ENCODE assay signal across 8 mouse cellular contexts in the genomic region with DNA sequence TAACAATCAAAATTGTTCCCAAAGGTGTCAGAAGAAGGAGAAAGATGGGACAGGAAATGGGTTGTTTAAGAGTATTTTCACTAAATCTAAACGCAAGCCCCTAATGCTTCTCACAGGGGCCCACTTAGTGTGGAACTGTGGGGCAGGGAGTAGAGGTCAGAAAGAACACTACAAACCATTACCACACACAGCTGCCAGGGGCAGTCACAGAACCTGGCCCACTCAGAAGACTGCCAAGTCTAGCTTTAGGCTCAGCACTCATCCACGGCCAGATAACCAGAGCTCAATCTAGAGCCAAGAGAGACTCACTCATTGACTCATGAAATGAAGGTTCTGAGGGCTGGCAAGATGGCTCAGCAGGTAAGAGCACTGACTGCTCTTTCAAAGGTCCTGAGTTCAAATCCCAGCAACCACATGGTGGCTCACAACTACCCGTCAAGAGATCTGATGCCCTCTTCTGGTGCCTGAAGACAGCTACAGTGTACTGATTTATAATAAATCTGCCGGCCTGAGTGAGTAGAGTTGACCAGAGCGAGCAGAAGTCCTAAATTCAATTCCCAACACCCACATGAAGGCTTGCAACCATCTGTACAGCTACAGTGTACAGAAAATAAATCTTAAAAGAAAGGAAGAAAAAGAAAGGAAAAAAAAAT. TPM values are rescaled to one million over a fixed set of nuclear protein-coding genes. Genes with fewer than 3 reads are reported as not detected.
DNase-seq lines count a peak whose midpoint lies in the region; ATAC-seq and TF ChIP-seq lines count a peak whose summit lies in the region.

No protein-coding gene starts in this region.

- no peak for TF ChIP-seq POLR2A in small intestine, adult 2 months (IDR thresholded peaks at IDR 0.05; ENCODE audit: low read depth, low read length)

- peaks cover 31% of the 10 kb centered on the region for H3K4me1 ChIP-seq in lung, embryonic 15.5 days
- H3K4me1 ChIP-seq in embryonic facial prominence, embryonic 15.5 days = peaks cover 44% of the 10 kb centered on the region
- peaks cover 33% of the 10 kb centered on the region for H3K4me1 ChIP-seq in limb, embryonic 10.5 days
- no peaks in the 10 kb centered on the region; the same call in 1 of the 2 replicates for H3K4me1 ChIP-seq in small intestine, adult 2 months (ENCODE audit: control insufficient read depth, insufficient read depth, insufficient read length, low read length)

- 0 out of 2 replicates have a peak, but pooled peaks have one; percentile 4 for TF ChIP-seq CTCF in small intestine, adult 2 months (IDR thresholded peaks at IDR 0.05; ENCODE audit: extremely low read depth, insufficient read length, insufficient replicate concordance, low read depth, low read length)

- H3K4me3 ChIP-seq in lung, embryonic 15.5 days = peak overlapping the region; percentile 82
- H3K4me3 ChIP-seq in embryonic facial prominence, embryonic 15.5 days (replicated peaks) = peak overlapping the region; percentile 71
- H3K4me3 ChIP-seq in limb, embryonic 10.5 days = peak overlapping the region; percentile 96
- no peak overlapping the region for H3K4me3 ChIP-seq in small intestine, adult 2 months (ENCODE audit: low read depth, low read length)

- peak overlapping the region; percentile 92 for H3K9ac ChIP-seq in lung, embryonic 15.5 days
- H3K9ac ChIP-seq in embryonic facial prominence, embryonic 15.5 days = peak overlapping the region; percentile 88; the same call in 1 of the 2 replicates

- H3K36me3 ChIP-seq in lung, embryonic 15.5 days = peaks cover 33% of the 10 kb centered on the region
- peaks cover 31% of the 10 kb centered on the region for H3K36me3 ChIP-seq in embryonic facial prominence, embryonic 15.5 days
- H3K36me3 ChIP-seq in limb, embryonic 10.5 days = peaks cover 43% of the 10 kb centered on the region
- peaks cover 35% of the 10 kb centered on the region for H3K36me3 ChIP-seq in small intestine, adult 2 months (ENCODE audit: control insufficient read depth, insufficient read depth, low read length)

- H3K27ac ChIP-seq in lung, embryonic 15.5 days = peak overlapping the region; percentile 98; the same call in 1 of the 2 replicates
- H3K27ac ChIP-seq in embryonic facial prominence, embryonic 15.5 days (replicated peaks) = peak overlapping the region; percentile 95
- peak overlapping the region; percentile 100; the same call in 1 of the 2 replicates for H3K27ac ChIP-seq in limb, embryonic 10.5 days
- no peak overlapping the region for H3K27ac ChIP-seq in small intestine, adult 2 months (ENCODE audit: insufficient read depth, low read depth, low read length)

- no peak for ATAC-seq in lung, embryonic 15.5 days (ENCODE audit: borderline replicate concordance, extremely low read depth, low FRiP score, low TSS enrichment)
- ATAC-seq in embryonic facial prominence, embryonic 15.5 days (ENCODE audit: insufficient number of reproducible peaks, low FRiP score, low TSS enrichment, low read depth) = no peak
- no peak for ATAC-seq in cerebellum, adult (ENCODE audit: insufficient number of reproducible peaks, low FRiP score, low TSS enrichment)

- H3K4me2 ChIP-seq in lung, embryonic 15.5 days = peak overlapping the region; percentile 73
- H3K4me2 ChIP-seq in embryonic facial prominence, embryonic 15.5 days (replicated peaks) = peak overlapping the region; percentile 80

- no peaks in the 10 kb centered on the region for H3K27me3 ChIP-seq in lung, embryonic 15.5 days
- H3K27me3 ChIP-seq in embryonic facial prominence, embryonic 15.5 days = no peaks in the 10 kb centered on the region
- no peaks in the 10 kb centered on the region for H3K27me3 ChIP-seq in limb, embryonic 10.5 days (ENCODE audit: low read depth, poor library complexity, severe bottlenecking)
- H3K27me3 ChIP-seq in small intestine, adult 2 months (ENCODE audit: control insufficient read depth, insufficient read depth, low read length) = no peaks in the 10 kb centered on the region

- WGBS in lung, embryonic 15.5 days = 23% methylated on average over 5 of the region's 5 CpGs
- WGBS in embryonic facial prominence, embryonic 15.5 days = 34% methylated on average over 5 of the region's 5 CpGs
- WGBS in limb, embryonic 10.5 days = 54% methylated on average over 5 of the region's 5 CpGs
- 40% methylated on average over 5 of the region's 5 CpGs for WGBS in small intestine, adult 2 months

- DNase-seq in lung, postnatal 36 days = no peak
- no peak for DNase-seq in limb, embryonic 10.5 days (ENCODE audit: low spot score)
- DNase-seq in urinary bladder, adult 18-20 months (ENCODE audit: low spot score in 2 of 2) = no peak
- no peak for DNase-seq in embryo, embryonic 10.5 days (ENCODE audit: low spot score)

- H3K9me3 ChIP-seq in lung, embryonic 15.5 days = no peaks in the 10 kb centered on the region
- no peaks in the 10 kb centered on the region for H3K9me3 ChIP-seq in embryonic facial prominence, embryonic 15.5 days (replicated peaks)
- no peaks in the 10 kb centered on the region for H3K9me3 ChIP-seq in limb, embryonic 10.5 days (replicated peaks)

RNA-seq across cellular contexts. Expression of a gene that starts 2.4 kb away (rescaled TPM):
- 54.7 and 61.7 TPM in 2 replicates for polyA plus RNA-seq in lung, embryonic 15.5 days (2015; fragmentation: Nextera tagmentation; extraction: Ambion mirVana)
- 48.0 and 57.4 TPM in 2 replicates for polyA plus RNA-seq in embryonic facial prominence, embryonic 15.5 days (2015; fragmentation: Nextera tagmentation; extraction: Ambion mirVana)
- polyA plus RNA-seq in limb, embryonic 10.5 days (2016; fragmentation: Nextera tagmentation; extraction: Ambion mirVana) = 41.6 and 57.8 TPM in 2 replicates
- 53.0 and 108 TPM in 2 replicates for polyA plus RNA-seq in small intestine, adult 2 months (2012; rRNA removed)

RNA-seq across cellular contexts. Expression of a gene that starts 17.5 kb away (rescaled TPM):
- 0.29 and 0.77 TPM in 2 replicates for polyA plus RNA-seq in lung, embryonic 15.5 days (2015; fragmentation: Nextera tagmentation; extraction: Ambion mirVana)
- polyA plus RNA-seq in embryonic facial prominence, embryonic 15.5 days (2015; fragmentation: Nextera tagmentation; extraction: Ambion mirVana) = 0.34 and 0.45 TPM in 2 replicates
- polyA plus RNA-seq in limb, embryonic 10.5 days (2016; fragmentation: Nextera tagmentation; extraction: Ambion mirVana) = 0.11 TPM in 1 of 2 replicates, not detected in the other
- 0.52 and 0.61 TPM in 2 replicates for polyA plus RNA-seq in small intestine, adult 2 months (2012; rRNA removed)

RNA-seq across cellular contexts. Expression of a gene that starts 21.4 kb away (rescaled TPM):
- polyA plus RNA-seq in lung, embryonic 15.5 days (2015; fragmentation: Nextera tagmentation; extraction: Ambion mirVana) = 1.0 and 2.0 TPM in 2 replicates
- polyA plus RNA-seq in embryonic facial prominence, embryonic 15.5 days (2015; fragmentation: Nextera tagmentation; extraction: Ambion mirVana) = 3.5 and 4.2 TPM in 2 replicates
- 0.21 TPM in 1 of 2 replicates, not detected in the other for polyA plus RNA-seq in limb, embryonic 10.5 days (2016; fragmentation: Nextera tagmentation; extraction: Ambion mirVana)
- 0.52 and 7.5 TPM in 2 replicates for polyA plus RNA-seq in small intestine, adult 2 months (2012; rRNA removed)

RNA-seq across cellular contexts. Expression of a gene that starts 27.9 kb away (rescaled TPM):
- polyA plus RNA-seq in lung, embryonic 15.5 days (2015; fragmentation: Nextera tagmentation; extraction: Ambion mirVana) = 80.4 and 84.6 TPM in 2 replicates
- 56.6 and 61.0 TPM in 2 replicates for polyA plus RNA-seq in embryonic facial prominence, embryonic 15.5 days (2015; fragmentation: Nextera tagmentation; extraction: Ambion mirVana)
- polyA plus RNA-seq in limb, embryonic 10.5 days (2016; fragmentation: Nextera tagmentation; extraction: Ambion mirVana) = 115 and 120 TPM in 2 replicates
- polyA plus RNA-seq in small intestine, adult 2 months (2012; rRNA removed) = 13.2 and 22.6 TPM in 2 replicates

RNA-seq across cellular contexts. Expression of a gene that starts 35.0 kb away (rescaled TPM):
- 0.68 and 0.95 TPM in 2 replicates for polyA plus RNA-seq in lung, embryonic 15.5 days (2015; fragmentation: Nextera tagmentation; extraction: Ambion mirVana)
- 0.35 and 0.81 TPM in 2 replicates for polyA plus RNA-seq in embryonic facial prominence, embryonic 15.5 days (2015; fragmentation: Nextera tagmentation; extraction: Ambion mirVana)
- polyA plus RNA-seq in limb, embryonic 10.5 days (2016; fragmentation: Nextera tagmentation; extraction: Ambion mirVana) = not detected in 2 replicates
- 0.84 and 0.85 TPM in 2 replicates for polyA plus RNA-seq in small intestine, adult 2 months (2012; rRNA removed)
